Mouse (Mus musculus): Measurements from ENCODE around the gene Zfp217.

The Zfp217 gene

DNA sequence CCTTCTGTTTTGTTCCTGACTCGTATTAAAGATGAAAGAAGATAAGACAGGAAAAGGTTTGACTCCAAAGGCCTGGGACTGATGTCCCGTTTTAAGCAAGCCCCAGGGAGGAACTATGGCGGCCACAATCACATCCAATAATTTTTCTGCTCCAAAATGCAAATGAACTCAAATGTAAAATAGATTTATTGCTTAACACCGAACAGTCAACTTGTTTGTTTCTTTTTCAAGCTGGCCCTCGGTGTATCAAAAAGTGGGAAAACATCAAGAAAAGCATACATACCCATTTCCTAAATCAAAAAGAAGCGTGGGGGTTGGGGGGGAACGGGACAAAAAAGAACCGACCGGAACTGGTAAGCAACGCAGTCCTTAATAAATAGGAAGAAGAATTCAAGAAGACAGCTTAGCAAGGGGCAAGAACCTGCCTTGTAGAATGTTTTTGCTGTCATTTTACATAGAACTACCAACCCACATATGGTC, 15.9 kb downstream of the Zfp217 start:
- DNase-seq, result peak; percentile 33

DNA sequence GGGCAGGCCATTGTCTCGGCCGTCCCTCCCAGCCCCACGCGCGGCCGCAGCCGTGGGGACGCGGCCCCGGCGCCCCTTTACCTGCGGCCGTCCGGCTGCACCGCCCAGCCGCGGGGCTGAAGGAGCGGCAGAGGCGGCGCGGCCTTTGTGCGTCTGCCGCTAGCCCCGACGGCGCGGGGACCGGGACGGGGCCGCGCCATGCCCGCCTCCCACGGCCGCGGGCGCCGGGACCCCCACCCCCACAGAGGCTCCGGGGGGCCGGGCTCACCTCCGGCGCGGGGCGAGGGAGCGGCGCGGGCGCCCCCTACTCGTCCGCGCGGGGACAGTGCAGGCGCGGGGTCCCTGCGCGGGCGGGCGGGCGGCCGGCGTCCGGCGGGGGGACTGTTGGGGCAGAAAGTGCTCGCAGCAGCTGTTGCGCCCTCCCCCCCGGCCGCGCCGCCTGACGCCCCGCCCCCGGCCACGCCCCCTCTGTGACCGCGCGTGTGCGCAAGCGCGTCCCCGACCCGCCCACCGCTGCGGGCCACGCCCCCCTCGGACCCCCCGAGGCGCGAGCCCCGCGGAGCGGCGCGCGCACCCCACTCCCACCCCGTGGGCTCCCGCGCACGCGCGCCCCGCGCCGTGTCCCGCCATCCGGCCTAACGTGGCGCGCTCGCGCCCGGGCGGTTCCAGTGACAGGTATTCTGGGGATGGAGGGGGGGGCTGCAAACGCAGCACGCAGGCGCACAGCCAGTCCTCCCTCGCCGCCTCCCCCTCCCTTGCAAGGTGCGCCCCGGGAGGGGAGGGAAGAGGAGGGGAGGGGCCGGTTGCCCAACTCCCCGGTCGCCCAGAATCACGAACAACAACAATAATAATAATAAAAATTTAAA, 16.9 kb downstream of the Zfp217 start:
- peak; percentile 86 for DNase-seq

DNA sequence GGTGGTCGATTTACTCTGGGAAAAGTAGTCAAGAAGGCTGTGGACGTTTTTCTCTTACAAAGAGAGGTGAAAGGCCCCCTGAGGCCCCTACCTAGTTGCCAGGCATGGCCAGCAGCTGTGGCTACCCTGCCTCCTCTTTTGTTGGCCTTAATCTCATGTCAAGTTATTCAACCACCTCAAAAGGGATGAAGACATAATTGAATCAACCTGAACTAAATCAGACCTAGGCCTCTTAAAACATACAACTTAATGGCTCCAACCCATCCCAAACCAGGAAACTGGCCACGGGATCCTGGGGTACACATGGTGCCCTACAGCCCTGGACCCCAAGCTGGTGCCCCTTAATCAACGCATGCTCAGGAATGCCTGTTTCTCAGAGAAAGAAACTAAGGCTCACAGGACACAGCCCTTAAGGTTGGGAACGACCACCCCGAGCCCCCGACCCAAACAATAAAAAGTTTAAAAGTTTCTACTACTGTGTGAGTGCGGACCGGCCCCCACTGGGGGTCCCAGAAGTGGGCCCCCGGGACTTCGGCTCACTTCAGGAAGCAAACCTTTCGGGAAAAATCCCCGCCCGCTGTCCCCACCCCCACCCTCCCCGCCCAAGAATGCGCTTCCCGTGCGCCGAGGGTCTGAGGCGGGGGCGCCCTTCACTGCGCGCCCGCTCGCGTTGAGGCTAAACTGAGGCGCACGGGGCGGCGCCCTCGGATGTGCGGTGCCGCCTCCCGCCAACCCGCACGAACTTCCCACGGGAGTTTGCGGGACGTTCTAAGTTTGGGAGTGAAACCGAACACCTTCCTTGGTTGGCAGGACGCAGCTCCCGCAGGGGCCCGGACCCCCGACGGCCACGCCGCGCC, 17.8 kb downstream of the Zfp217 start:
- DNase-seq, result no peak

DNA sequence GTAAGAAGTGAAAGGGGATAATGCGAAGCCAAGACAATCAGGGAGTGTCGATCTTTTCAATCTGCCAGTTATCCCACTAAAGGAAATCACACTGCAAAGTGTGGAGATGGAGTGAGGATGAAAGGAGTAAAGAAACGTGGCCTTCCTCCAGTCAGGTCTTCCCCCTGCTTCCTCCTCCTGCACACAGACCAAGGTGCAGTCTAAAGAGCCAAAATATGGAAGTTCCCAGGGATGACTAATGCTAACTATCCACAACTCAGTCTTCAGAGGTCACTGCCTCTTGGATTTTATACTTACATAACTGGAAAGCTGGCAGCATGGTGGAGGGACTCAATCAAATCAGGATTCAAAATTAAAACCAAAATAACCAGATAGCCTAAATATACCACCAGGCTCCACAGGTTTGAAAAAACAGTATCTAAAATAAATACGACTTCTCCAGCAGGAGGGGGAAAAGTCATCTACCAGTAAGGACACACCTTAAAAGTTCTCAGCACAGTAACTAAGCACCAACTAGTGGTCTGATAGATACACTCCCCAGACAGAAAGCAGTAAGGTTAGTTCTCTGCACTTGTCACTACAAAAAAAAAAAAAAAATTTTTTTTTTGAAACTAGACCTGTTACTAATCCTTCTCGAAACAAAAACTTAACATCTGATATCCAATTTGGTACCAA, 18.5 kb downstream of the Zfp217 start:
- peak; percentile 68 for DNase-seq

DNA sequence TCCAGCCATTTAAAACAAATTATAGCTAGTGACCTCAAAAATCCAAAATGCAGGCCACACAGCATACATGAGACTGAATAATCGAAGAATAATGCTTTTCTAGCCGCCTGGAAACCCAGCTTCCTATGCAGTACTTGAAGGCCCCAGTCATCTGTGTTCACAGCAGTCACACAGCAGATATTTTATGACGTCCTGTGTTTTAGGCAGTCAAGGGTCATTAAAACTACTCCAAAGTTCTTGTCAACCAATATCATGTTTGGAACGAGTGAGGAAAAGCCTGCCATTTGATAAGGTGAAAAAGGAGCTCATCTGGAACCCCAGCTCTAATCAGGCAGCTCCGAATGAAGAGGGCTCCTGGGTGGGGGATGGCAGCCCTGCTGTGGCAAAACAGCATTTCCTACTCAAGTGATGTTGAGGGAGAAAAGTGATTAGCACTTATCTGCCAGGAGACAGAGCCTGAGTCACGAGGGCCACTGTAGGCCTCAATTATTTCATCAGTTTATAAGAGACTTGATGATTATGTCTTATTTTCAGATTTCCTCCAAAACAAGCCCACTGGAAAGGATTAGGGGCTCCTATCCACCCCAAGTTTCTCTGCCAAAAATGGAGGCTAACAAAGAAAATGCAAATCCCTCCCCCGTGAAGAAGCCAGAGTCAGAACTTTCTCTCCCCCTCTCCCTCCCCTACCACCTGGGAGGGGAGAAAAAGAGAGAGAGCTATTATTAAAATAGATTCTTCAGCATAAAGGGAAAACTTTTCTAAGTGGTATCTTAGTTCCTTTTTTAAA, 19.2 kb downstream of the Zfp217 start:
- DNase-seq, result no peak

DNA sequence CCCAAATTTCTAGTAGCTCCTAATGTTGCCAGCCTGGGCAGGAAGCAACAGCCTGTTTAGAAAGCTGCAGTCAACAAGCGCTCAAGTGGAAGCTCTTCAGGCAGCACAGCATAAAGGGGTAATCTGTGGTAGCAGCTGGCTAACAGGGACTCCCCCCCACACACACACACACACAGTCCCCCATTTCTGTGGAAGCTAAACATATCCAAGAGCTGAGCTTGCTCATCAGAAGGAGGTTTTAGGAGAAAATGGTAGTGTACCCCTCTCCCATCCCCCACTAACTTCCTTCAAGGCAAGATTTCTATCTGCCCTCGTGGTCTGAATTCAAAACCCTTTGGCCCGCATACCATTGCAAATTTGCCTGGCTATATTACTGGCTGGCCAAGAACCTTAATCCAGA, 20.4 kb downstream of the Zfp217 start:
- DNase-seq, result no peak

DNA sequence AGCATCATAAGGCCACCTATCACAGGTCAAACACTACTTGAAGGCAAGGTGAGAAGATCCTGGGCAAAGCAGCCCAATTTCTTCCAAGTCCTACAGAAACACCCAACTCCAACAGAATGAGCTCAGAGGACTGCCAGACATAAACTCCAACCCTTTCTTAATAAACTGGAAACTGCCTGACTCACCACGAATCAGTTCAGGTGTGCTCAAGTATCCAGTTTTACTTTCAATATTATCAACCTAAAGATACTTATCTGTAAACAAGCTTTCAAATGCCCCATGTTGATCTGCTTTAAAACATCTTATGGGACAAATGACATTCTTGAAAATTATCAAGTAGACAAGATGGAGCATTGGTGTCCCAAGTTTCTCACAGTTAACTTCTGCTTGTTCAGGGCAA, 21.6 kb downstream of the Zfp217 start:
- DNase-seq, result no peak

DNA sequence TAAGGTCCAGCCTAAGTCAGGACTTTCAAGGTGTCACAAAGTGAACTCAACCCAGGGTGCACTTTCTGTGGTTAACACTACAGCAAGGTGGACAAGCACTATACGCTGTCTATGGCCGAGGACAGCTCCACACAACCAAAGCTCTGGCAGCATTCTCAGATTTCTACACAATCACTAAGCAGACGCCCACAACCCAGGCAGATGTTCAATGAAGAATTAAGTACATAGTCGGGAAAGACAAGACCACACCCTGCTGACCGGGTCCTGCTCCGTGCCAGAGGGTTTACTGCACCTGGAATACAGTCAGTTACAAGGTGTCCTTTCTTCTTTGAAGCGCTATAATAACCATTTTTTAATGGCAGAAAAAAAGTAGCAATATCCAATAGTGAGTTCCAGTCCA, 25.7 kb downstream of the Zfp217 start:
- no peak for DNase-seq

DNA sequence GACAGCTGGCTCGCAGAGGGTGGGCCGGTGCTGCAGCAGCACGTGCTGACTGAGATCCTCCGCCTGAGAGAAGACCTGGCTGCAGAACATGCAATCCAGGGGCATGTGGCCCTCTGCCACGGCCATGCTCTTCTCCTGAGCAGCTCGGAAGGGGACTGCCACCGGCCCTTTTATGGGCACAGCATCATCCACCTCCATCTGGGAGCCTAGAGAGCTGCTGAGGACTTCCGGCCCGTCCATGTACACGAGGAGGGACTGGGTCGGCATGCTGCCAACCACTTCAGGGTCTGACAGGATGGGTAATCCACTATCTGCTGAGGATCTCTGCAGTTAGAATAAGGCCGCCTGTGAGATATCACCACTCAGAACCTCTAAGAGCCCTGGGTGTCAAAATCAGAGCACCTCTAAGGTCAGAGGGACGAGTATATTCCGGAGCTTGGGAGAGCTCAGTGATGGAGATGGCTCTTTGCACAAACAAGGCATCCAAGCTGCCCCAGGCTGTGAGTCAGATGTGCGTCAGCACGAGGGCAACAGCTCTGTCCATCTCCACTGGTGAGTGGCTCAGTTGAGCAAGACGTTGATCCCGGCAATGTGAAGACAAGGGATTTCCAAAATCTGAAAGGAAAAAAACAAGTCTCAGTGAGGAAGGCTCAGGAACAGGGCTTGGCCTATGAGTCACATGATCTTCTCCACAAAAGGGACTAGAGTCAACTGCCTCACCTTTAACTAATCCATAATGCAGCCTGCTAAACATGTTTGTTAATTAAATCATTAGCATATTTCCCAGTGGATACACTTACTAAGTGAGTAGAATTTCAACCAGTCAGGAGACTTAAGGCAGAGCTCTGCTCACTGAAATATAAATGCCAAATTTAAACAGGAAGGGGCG, 27.5 kb downstream of the Zfp217 start:
- DNase-seq, result no peak

DNA sequence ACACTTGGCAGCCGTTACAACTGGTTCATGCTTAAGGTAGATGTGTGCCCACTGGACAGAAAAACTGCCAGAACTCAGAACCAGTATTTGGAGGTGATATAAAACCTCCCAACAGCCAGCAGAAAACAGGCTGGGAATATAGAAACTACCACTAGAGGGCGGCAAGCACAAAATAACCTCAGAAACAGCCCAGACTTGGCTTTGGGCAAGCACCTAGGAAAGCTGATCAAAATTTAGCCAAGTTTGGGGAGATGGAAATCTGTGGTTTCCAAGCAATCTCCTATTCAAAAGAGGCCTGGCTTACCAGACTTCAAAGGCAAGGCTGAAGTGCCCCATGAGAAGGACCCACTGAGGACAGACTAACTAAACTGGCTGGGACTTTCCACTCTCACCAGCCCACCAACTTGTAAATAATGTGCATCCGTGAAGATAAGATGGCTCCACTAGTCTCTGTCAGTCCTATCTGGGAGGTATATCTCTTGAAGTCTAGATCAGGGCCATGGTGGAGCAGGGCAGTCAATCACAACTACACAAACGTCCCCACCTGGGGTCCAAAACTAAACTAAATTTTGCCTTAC, 31.1 kb downstream of the Zfp217 start:
- peak; percentile 86 for DNase-seq

DNA sequence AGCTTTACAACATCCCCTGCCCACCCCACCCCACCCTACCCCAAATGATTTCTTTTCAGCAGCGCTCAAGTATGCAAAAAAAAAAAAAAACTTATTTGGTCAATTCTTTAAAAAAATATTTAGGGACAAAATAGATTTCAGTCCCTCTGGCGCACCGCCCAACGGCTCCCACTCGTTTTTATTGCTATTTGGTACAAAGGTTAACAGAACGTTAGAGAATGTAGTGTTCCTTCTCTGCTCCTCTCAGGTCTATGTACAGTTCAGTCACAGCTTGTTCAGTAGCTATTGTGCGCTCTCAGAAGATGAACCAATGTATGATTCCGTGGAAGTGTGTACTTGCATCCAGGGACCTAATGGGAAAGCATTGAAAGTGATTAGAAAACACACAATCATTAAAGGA, 37.6 kb downstream of the Zfp217 start:
- peak; percentile 55 for DNase-seq

DNA sequence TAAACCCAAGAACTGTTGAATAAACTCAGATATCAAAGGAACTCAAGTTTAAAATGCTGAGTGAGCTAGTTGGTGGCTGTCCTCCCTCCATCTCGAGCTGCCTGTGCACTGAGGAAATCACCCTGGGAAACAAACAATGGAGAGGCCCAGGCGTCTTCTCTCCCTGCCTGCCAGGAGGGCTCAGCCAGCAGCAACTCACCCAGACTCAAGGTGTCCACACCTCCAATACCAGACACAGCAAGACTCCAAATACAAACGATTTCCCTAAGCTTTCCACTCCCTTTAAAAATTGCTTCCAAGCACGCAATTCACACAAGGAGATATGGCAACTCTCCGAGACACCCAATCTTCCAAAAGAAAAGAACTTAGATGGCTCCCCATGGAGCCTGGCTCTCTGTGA, 38.4 kb downstream of the Zfp217 start:
- no peak for DNase-seq

DNA sequence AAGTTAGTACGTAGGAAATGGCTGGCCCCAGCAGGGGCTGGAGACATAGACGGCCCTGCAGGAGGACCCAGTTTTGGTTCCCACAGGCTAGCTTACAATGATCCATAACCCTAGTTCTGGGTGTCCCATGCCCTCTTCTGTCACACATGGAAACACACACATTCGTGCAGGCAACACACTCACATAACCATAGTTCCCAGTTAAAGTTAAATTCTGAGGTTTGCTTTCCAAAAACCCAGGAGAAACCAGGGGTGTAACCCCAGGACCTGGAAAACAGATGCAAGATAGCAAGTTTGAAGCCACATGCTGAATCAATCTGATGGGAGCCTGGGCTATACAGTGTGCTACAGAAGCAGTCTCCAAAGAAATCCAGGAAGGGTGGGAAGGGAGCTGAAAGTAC, 40.1 kb downstream of the Zfp217 start:
- DNase-seq, result no peak

DNA sequence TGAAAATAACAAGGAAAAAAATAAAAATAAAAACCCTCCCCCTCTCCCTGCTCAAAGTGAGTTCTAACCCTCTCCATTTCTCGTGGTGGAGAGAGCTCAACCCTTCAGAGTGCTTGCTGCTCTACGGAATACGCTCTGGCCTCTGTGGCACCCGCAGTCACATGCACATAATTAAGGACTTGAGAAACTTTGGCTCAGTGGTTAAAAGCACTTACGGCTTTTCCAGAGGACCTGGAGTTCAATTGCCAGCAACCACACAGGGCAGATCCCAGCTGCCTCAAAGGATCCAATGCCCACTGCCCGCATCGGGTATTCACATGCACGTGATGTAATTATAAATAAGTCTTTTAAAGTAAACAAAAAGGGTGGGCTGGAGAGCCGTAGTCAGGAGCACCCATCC, 41.9 kb downstream of the Zfp217 start:
- DNase-seq, result no peak

DNA sequence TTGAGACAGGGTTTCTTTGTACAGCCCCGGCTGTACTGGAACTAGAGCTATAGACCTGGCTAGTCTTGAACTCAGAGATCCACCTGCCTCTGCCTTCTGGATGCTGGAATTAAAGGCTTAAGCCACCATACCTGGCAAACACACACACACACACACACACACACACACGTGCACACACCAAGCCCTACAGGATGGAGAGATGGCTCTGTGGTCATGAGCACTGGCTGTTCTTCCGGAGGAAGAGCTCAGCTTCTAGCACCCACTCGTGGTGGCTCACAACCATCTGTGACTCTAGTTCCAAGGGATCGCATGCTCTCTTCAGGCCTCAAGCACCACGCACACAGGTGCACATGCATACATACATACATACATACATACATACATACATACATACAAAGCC, 43.5 kb downstream of the Zfp217 start:
- DNase-seq, result no peak

DNA sequence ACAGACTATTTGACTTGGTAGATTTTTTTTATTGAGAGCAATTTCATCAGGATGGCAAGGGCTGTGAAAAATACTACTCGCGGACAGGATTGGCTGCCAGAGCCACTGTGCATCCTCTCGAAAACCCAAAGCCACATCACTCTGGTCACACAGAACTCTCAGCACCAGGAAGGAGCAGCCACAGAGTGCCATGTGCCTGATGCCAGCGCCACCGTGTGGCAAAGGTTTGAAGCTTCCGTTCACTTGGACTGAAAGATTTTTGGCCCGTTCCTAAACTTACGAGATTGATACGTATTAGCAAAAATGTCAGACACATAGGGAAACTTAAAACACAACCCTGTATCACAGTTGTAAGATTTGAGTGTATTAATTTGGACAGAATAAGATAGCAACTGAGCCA, 44.1 kb downstream of the Zfp217 start:
- DNase-seq, result peak; percentile 60

DNA sequence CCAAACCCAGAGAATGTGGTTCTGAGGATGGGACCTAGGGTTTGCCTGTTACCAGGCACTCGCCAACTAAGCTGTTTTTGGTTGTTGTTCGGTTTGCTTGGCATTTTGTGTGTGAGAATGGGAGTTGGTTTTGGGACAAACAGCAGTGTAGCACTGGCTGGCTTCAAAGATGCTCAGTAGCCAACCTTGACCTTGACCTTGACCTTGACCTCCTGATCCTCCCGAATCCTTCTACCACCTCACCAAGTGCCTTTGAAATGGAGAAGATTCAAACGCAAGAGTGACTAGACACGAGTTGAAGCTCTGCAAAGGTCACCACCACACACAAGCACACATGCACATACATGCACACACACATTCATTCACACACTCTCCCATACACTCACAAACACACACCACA, 44.6 kb downstream of the Zfp217 start:
- DNase-seq, result no peak

DNA sequence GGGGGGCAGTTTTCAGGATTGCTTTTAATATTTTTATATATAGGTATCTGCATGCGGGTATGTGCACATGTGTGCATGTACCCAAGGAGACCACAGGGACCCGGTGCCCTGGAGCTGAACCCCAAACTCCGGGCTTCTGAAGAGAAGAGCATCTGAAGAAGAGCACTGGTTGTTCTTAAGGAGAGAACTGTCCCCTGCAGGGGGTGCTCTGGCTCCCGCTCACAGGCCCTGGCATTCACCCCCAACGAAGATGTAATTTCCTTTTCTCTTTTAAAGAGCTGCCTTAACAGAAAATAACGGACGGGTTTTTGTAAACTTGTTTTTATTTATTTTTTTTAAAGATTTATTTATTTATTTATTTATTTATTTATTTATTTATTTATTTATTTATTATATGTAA, 46.0 kb downstream of the Zfp217 start:
- no peak for DNase-seq

DNA sequence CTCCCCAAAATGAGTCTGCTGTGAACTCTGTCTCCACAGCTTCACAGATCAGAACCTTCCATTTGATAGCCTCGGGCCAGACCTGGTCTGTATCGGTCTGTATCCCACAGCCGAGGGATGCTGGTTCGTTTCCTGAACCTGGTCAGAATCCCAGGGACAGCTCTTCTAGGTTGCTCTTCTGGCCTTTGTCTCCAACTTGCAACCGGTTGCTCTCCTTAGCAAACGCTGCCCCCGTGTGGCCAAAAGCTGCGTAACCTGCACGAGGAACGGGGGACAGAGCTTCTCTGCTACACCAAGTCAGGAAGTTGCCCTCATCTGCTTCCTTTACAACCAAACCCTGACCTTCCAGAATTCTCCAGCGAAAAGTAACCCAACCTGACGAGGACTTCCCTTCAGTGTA, 46.8 kb downstream of the Zfp217 start:
- peak; percentile 91 for DNase-seq

DNA sequence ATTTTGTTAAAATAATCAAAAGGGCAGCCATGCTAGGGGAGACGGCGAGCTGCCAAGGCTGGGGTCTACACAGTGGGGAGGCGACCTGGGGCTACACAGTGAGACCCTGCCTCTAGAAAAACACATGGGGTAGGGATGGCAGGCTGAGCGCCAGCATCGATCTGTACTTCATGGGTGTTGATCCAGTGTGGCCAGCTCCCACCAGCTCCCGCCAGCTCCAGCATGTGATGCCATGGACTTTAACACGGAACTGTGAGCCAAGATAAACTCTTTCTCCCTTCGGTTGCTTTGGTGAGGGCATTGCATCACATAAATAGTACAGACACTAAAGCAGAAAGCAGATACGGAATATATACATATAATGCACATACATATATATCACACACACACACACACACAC, 53.0 kb downstream of the Zfp217 start:
- DNase-seq, result peak; percentile 61

DNA sequence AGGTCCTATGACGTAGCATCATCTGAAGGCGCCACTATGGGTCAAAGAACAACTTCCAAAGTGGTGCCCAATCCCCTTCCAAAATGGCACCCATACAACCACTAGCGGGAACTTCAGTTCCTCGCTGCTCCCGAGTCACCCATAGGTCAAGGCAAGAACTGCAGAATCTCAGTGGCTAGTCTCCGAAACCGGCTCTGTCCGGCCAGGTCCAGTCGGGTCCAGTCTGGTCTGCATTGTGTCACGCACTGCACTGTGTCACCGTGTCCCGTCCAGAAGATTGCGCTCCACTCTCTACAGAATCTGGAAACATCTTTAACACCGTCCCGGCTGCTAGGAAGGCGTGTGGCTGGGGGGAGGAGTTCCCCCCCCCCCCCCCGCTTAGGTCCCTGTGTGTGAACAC, 53.7 kb downstream of the Zfp217 start:
- no peak for DNase-seq
